Mouse (Mus musculus) embryonic facial prominence, embryonic 14.5 days (tissue): ENCODE measurements around the gene Zcchc14. TPM values are rescaled to one million over a fixed set of nuclear protein-coding genes. Genes with fewer than 3 reads are reported as not detected.

Experiments used
- ATAC-seq: fragments of 200-750 bp; cut with Nextera tagmentation; 2 replicates; pipeline ENCODE4 v1.8.0; 2017; ENCODE audit warnings: low read depth, moderate number of reproducible peaks, moderate TSS enrichment
- DNase-seq: peaks from one replicate; pipeline ENCODE4 v3.0.0-alpha.2; 2015; ENCODE audit warnings: low spot score
- H3K27ac ChIP-seq: fragments of 300-500 bp; sonication (generic); replicated peaks from 2 replicates; pipeline ENCODE4 v1.5.1; 2014; ENCODE audit warnings: low read depth, mild to moderate bottlenecking, low read length, moderate library complexity
- H3K27me3 ChIP-seq: fragments of 300-500 bp; sonication (generic); replicated peaks from 2 replicates; pipeline ENCODE4 v1.6.1; 2014; ENCODE audit warnings: low read length; ENCODE audit not compliant: control insufficient read depth, insufficient read depth
- H3K36me3 ChIP-seq: fragments of 300-500 bp; sonication (generic); 2 replicates; pipeline ENCODE4 v1.6.1; 2014; ENCODE audit warnings: low read length, mixed read lengths; ENCODE audit not compliant: control insufficient read depth, insufficient read depth
- H3K4me1 ChIP-seq: fragments of 300-500 bp; sonication (generic); 2 replicates; pipeline ENCODE4 v1.6.1; 2014; ENCODE audit warnings: antibody characterized with exemption, low read length; ENCODE audit not compliant: control insufficient read depth, insufficient read depth
- H3K4me2 ChIP-seq: fragments of 300-500 bp; sonication (generic); 2 replicates; pipeline ENCODE4 v1.6.1; 2014; ENCODE audit warnings: low read depth, mild to moderate bottlenecking, low read length, moderate library complexity, mixed read lengths
- H3K4me3 ChIP-seq: fragments of 300-500 bp; sonication (generic); 2 replicates; pipeline ENCODE4 v1.5.1; 2014; ENCODE audit warnings: low read depth, mild to moderate bottlenecking, low read length
- H3K9ac ChIP-seq: fragments of 300-500 bp; sonication (generic); 2 replicates; pipeline ENCODE4 v1.6.1; 2014; ENCODE audit warnings: low read depth, mild to moderate bottlenecking, low read length, moderate library complexity, mixed read lengths
- H3K9me3 ChIP-seq: fragments of 300-500 bp; sonication (generic); 2 replicates; pipeline ENCODE4 v1.6.1; 2016; ENCODE audit warnings: low read length; ENCODE audit not compliant: control insufficient read depth
- WGBS: fragments of 180-500 bp; shearing (Covaris S2); extraction: QIAGEN DNeasy Blood & Tissue Kit; methylation state at CpG from one replicate; pipeline ENCODE4 v1.1.7; 2014; 5-methylcytosine and 5-hydroxymethylcytosine counted together
- polyA plus RNA-seq: library from polyadenylated mRNA; unstranded; fragments of >200 nt; fragmentation: Nextera tagmentation; extraction: Ambion mirVana; gene quantifications from 2 replicates; pipeline ENCODE4 v1.2.1, GENCODE M21; 2014

The Zcchc14 gene
- polyA plus RNA-seq, 1 experiment from 2014 or later, result 23.0 TPM

- no peaks in the 10 kb centered on the region for H3K27me3 ChIP-seq
- no peaks in the 10 kb centered on the region for H3K9me3 ChIP-seq
- no peak overlapping the region for H3K4me3 ChIP-seq
- no peak overlapping the region for H3K9ac ChIP-seq
- H3K4me1 ChIP-seq, result no peaks in the 10 kb centered on the region
- H3K4me2 ChIP-seq, result no peak overlapping the region
- no peak for DNase-seq
- WGBS, result 66% methylated on average over 6 of the region's 6 CpGs
- no peak for ATAC-seq
- H3K27ac ChIP-seq, result no peak overlapping the region
- 0 out of 2 replicates have a peak, but pooled peaks cover 14% of the 10 kb centered on the region for H3K36me3 ChIP-seq
Observed at GRCm38 (mm10) chr8:121568321-121568720, 84.4 kb downstream of the Zcchc14 start.

GRCm38 (mm10) chr8:121563701-121564100 is 89.0 kb downstream of the Zcchc14 start:
- Histone ChIP-seq H3K4me2 (no peak overlapping the region), H3K27me3 (no peaks in the 10 kb centered on the region), H3K27ac (no peak overlapping the region), H3K9ac (no peak overlapping the region), H3K9me3 (no peaks in the 10 kb centered on the region), H3K4me3 (no peak overlapping the region), H3K4me1 (no peaks in the 10 kb centered on the region), H3K36me3 (peaks cover 33% of the 10 kb centered on the region; the same call in 1 of the 2 replicates)
- DNase-seq (no peak), ATAC-seq (no peak)
- 72% methylated on average over 6 of the region's 6 CpGs for WGBS

DNA sequence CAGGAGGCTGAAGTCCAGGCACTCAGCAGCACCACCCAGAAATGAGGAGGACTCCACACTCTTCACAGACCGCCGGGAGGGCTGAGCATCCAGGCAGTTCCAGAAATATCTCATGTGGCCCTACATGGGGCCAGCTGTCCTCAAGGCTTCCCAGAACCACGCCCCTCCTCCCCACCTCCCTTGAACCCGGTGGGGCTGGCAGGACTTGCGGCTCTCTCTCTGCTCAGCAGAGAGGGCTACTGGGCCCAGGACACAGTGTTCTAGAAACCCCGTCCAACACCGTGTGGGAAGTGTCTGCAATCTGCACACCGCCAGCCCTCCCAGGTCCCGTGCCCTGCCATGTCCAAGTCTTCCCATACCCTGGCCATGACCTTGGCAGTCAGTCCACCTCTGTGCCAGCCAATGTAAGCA is 89.8 kb downstream of the Zcchc14 start:
- WGBS, result 79% methylated on average over 9 of the region's 9 CpGs
- no peak overlapping the region for H3K9ac ChIP-seq
- no peak overlapping the region for H3K27ac ChIP-seq
- no peak for ATAC-seq
- no peaks in the 10 kb centered on the region for H3K4me1 ChIP-seq
- DNase-seq, result no peak
- no peaks in the 10 kb centered on the region for H3K27me3 ChIP-seq
- no peak overlapping the region for H3K4me2 ChIP-seq
- no peaks in the 10 kb centered on the region for H3K9me3 ChIP-seq
- no peak overlapping the region for H3K4me3 ChIP-seq
- peaks cover 39% of the 10 kb centered on the region; the same call in 1 of the 2 replicates for H3K36me3 ChIP-seq

DNA sequence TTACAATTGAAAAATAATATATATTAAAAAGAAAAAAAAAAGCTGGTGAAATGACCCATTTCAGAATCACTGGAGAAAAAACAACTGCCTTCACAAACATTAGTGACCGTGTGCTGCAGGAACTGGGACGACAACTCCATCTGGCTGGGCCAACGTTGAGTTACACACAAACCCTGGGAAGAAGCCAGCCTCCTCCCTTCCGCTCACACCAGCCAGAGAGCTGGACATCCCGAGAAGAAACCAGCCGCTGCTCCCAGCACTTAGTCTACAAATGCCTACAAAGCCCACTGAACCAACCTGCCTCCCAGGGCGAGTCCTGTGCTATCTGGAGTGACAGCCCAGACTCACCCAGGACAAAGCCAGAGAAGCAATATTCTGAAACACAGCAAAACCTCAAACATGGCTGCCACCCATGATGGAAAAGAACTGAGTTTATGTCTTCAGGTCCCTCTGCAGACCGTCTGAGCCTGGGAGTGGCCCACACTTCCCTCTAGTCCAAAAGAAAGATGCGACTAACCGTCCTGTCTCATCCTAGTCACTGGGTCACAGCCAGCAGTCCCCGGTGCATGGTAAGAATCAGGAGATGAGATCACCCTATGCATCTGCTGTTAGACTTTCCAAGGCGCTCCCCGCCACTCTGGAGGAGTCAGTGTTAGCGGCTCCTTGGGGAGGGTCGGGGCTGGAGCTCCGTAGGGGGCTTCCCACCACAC is 90.9 kb downstream of the Zcchc14 start:
- H3K9ac ChIP-seq, result no peak overlapping the region
- no peak overlapping the region for H3K4me3 ChIP-seq
- H3K4me2 ChIP-seq, result no peak overlapping the region
- no peak overlapping the region for H3K27ac ChIP-seq
- 86% methylated on average over 16 of the region's 16 CpGs for WGBS
- no peaks in the 10 kb centered on the region for H3K9me3 ChIP-seq
- H3K36me3 ChIP-seq, result peaks cover 42% of the 10 kb centered on the region; the same call in 1 of the 2 replicates
- ATAC-seq, result no peak
- no peaks in the 10 kb centered on the region for H3K27me3 ChIP-seq
- no peaks in the 10 kb centered on the region for H3K4me1 ChIP-seq
- DNase-seq, result no peak

- Histone ChIP-seq H3K9ac (no peak overlapping the region), H3K36me3 (peaks cover 36% of the 10 kb centered on the region; the same call in 1 of the 2 replicates), H3K27ac (no peak overlapping the region), H3K27me3 (no peaks in the 10 kb centered on the region), H3K9me3 (no peaks in the 10 kb centered on the region), H3K4me1 (no peaks in the 10 kb centered on the region), H3K4me3 (no peak overlapping the region), H3K4me2 (no peak overlapping the region)
- DNase-seq (no peak), ATAC-seq (no peak)
- 97% methylated on average over 7 of the region's 7 CpGs for WGBS
Observed at GRCm38 (mm10) chr8:121560432-121561100, 92.1 kb downstream of the Zcchc14 start.

DNA sequence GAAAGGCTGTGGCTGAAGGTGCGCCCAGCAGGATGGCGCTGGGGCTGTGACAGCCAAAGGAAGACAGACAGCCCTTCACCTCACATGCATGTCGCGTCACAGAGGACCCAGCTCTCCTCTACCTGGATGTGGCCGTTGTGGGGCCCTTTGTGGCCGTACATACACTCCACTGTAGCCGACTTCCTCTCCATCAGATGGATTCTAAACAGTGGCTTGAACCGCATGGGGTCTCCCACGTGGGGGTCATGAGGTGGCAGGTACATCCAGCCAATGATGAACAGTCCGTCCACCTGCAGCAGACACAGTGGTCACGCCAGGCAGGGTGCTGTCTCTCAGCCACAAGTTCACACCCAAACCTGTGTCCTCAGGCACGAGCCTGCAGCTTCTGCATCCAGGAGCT is 92.9 kb downstream of the Zcchc14 start:
- H3K4me2 ChIP-seq, result no peak overlapping the region
- H3K4me1 ChIP-seq, result no peaks in the 10 kb centered on the region
- no peaks in the 10 kb centered on the region for H3K9me3 ChIP-seq
- DNase-seq, result no peak
- no peak for ATAC-seq
- H3K36me3 ChIP-seq, result peaks cover 38% of the 10 kb centered on the region; the same call in 1 of the 2 replicates
- H3K9ac ChIP-seq, result no peak overlapping the region
- WGBS, result 88% methylated on average over 12 of the region's 12 CpGs
- H3K27me3 ChIP-seq, result no peaks in the 10 kb centered on the region
- no peak overlapping the region for H3K4me3 ChIP-seq
- no peak overlapping the region for H3K27ac ChIP-seq

GRCm38 (mm10) chr8:121558538-121558937 is 94.2 kb downstream of the Zcchc14 start:
- no peaks in the 10 kb centered on the region for H3K27me3 ChIP-seq
- WGBS, result 90% methylated on average over 16 of the region's 16 CpGs
- no peaks in the 10 kb centered on the region for H3K4me1 ChIP-seq
- H3K27ac ChIP-seq, result no peak overlapping the region
- H3K9me3 ChIP-seq, result no peaks in the 10 kb centered on the region
- no peak overlapping the region for H3K9ac ChIP-seq
- H3K36me3 ChIP-seq, result peaks cover 47% of the 10 kb centered on the region
- H3K4me2 ChIP-seq, result no peak overlapping the region
- DNase-seq (no peak), ATAC-seq (no peak)
- no peak overlapping the region for H3K4me3 ChIP-seq

DNA sequence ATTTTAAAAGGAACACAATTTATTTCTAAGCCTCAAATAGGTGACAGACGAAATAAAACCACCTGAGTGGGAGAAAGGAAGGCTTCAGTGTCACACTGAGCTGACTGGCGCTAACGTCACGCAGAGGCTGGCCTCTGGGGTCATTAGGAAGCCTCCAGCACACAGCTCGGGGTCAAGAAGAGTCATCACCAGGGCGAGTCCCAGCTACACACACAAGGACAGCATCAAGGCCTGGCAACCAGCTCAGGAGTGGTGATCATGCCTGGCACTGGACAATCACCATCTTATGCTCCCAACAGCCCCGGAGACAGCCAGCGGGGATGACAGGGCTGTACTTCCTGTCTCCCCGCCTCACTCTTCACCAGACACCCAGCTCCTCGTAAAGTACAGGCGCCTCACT is 95.0 kb downstream of the Zcchc14 start:
- Histone ChIP-seq H3K36me3 (peaks cover 54% of the 10 kb centered on the region), H3K4me1 (no peaks in the 10 kb centered on the region), H3K27ac (no peak overlapping the region), H3K4me2 (no peak overlapping the region), H3K27me3 (no peaks in the 10 kb centered on the region), H3K9ac (no peak overlapping the region), H3K9me3 (no peaks in the 10 kb centered on the region), H3K4me3 (no peak overlapping the region)
- DNase-seq, result no peak
- 91% methylated on average over 10 of the region's 11 CpGs for WGBS
- no peak for ATAC-seq
